Mouse (Mus musculus) MEL (cell line): ENCODE data around the gene Hdac4. TPM values are rescaled to one million over a fixed set of nuclear protein-coding genes. Genes with fewer than 3 reads are reported as not detected.

Experiments
- DNase-seq: peaks from one replicate; pipeline ENCODE4 v3.0.0; 2011; ENCODE audit warnings: low read depth, low spot score
- H3K27ac ChIP-seq: 2 replicates; pipeline ENCODE4 v1.5.1; 2012; ENCODE audit warnings: low read depth, mild to moderate bottlenecking, control low read depth, low read length, moderate library complexity; ENCODE audit not compliant: control insufficient read depth
- H3K27me3 ChIP-seq, 2 experiments: fragments of 150-350 bp in 1 of 2; sonication (generic) in 1 of 2; 2 replicates each; pipeline ENCODE4 v1.6.1; 2012; ENCODE audit warnings: low read length in 2 of 2, mild to moderate bottlenecking in 2 of 2, improper control_type of control experiment in 1 of 2, moderate library complexity in 1 of 2; ENCODE audit not compliant: insufficient read depth in 2 of 2, control insufficient read depth in 1 of 2
- H3K36me3 ChIP-seq, 2 experiments: 2 replicates each; pipeline ENCODE4 v1.6.1; 2012 to 2014; ENCODE audit warnings: low read length in 2 of 2, improper control_type of control experiment in 1 of 2, inconsistent platforms in 1 of 2, mild to moderate bottlenecking in 1 of 2; ENCODE audit not compliant: insufficient read depth in 2 of 2, control insufficient read depth in 1 of 2
- H3K4me1 ChIP-seq, 2 experiments: fragments of 150-350 bp in 1 of 2; sonication (generic) in 1 of 2; 2 replicates each; pipeline ENCODE4 v1.6.1; 2012; ENCODE audit warnings: low read length in 2 of 2, improper control_type of control experiment in 1 of 2, mild to moderate bottlenecking in 1 of 2; ENCODE audit not compliant: insufficient read depth in 2 of 2, control insufficient read depth in 1 of 2
- H3K4me3 ChIP-seq, 2 experiments: fragments of 150-350 bp in 1 of 2; sonication (generic) in 1 of 2; 2 replicates each; pipeline ENCODE4 v1.5.1; 2012; ENCODE audit warnings: low read depth in 2 of 2, low read length in 2 of 2, mild to moderate bottlenecking in 2 of 2, moderate library complexity in 2 of 2, control low read depth in 1 of 2, improper control_type of control experiment in 1 of 2; ENCODE audit not compliant: control insufficient read depth in 1 of 2, insufficient read depth in 1 of 2
- H3K79me2 ChIP-seq: 2 replicates; pipeline ENCODE4 v1.6.1; 2012; ENCODE audit warnings: mild to moderate bottlenecking, low read length, moderate library complexity; ENCODE audit not compliant: control insufficient read depth, poor library complexity, insufficient read depth
- H3K9ac ChIP-seq: 2 replicates; pipeline ENCODE4 v1.6.1; 2012; ENCODE audit warnings: low read depth, mild to moderate bottlenecking, control low read depth, low read length, moderate library complexity; ENCODE audit not compliant: control insufficient read depth, poor library complexity, severe bottlenecking
- H3K9me3 ChIP-seq: fragments of 150-350 bp; sonication (generic); replicated peaks from 2 replicates; pipeline ENCODE4 v1.6.1; 2012; ENCODE audit warnings: mild to moderate bottlenecking, low read length, improper control_type of control experiment, moderate library complexity; ENCODE audit not compliant: insufficient read depth
- BHLHE40 ChIP-seq: IDR thresholded peaks from 2 replicates; pipeline ENCODE4 v1.6.1; 2012; ENCODE audit warnings: low read depth, mild to moderate bottlenecking, inconsistent platforms, low read length, improper control_type of control experiment, borderline replicate concordance
- CHD1 ChIP-seq: IDR thresholded peaks from 2 replicates; pipeline ENCODE4 v1.6.1; 2012; ENCODE audit warnings: low read depth, mild to moderate bottlenecking, inconsistent platforms, low read length, improper control_type of control experiment
- E2F4 ChIP-seq: IDR thresholded peaks from 2 replicates; pipeline ENCODE4 v1.6.1; 2011; ENCODE audit warnings: low read depth, low read length, improper control_type of control experiment, borderline replicate concordance
- EP300 ChIP-seq, 2 experiments: IDR thresholded peaks; 2 replicates each; pipeline ENCODE4 v1.6.1; 2011; ENCODE audit warnings: improper control_type of control experiment in 2 of 2, low read length in 2 of 2, low read depth in 1 of 2, mild to moderate bottlenecking in 1 of 2
- HCFC1 ChIP-seq: IDR thresholded peaks from 2 replicates; pipeline ENCODE4 v1.6.1; 2012; ENCODE audit warnings: low read depth, mild to moderate bottlenecking, inconsistent platforms, low read length, improper control_type of control experiment, moderate library complexity
- KAT2A ChIP-seq: conservative IDR thresholded peaks from 2 replicates; pipeline ENCODE4 v1.6.1; 2012; ENCODE audit warnings: low read depth, low read length, improper control_type of control experiment, inconsistent platforms
- MAX ChIP-seq: IDR thresholded peaks from 2 replicates; pipeline ENCODE4 v1.6.1; 2011; ENCODE audit warnings: low read length, improper control_type of control experiment
- MAZ ChIP-seq: IDR thresholded peaks from 2 replicates; pipeline ENCODE4 v1.6.1; 2012; ENCODE audit warnings: low read depth, mild to moderate bottlenecking, inconsistent platforms, low read length, improper control_type of control experiment
- MYB ChIP-seq: IDR thresholded peaks from 2 replicates; pipeline ENCODE4 v1.6.1; 2011; ENCODE audit warnings: mild to moderate bottlenecking, low read depth, low read length, improper control_type of control experiment
- MYC ChIP-seq: IDR thresholded peaks from 2 replicates; pipeline ENCODE4 v1.6.1; 2011; ENCODE audit warnings: low read depth, mild to moderate bottlenecking, low read length, improper control_type of control experiment, moderate library complexity
- TAL1 ChIP-seq: IDR thresholded peaks from 2 replicates; pipeline ENCODE4 v1.6.1; 2012; ENCODE audit warnings: mild to moderate bottlenecking, inconsistent platforms, low read length, moderate library complexity, mixed read lengths
- UBTF ChIP-seq: IDR thresholded peaks from 2 replicates; pipeline ENCODE4 v1.6.1; 2012; ENCODE audit warnings: low read depth, mild to moderate bottlenecking, inconsistent platforms, low read length, improper control_type of control experiment, moderate library complexity, borderline replicate concordance; ENCODE audit not compliant: insufficient read depth
- USF2 ChIP-seq, 2 experiments: IDR thresholded peaks; 2 replicates each; pipeline ENCODE4 v1.6.1; 2011 to 2012; ENCODE audit warnings: improper control_type of control experiment in 2 of 2, low read length in 2 of 2, borderline replicate concordance in 1 of 2, inconsistent platforms in 1 of 2, low read depth in 1 of 2, mild to moderate bottlenecking in 1 of 2; ENCODE audit not compliant: insufficient read depth in 1 of 2
- ZC3H11A ChIP-seq: IDR thresholded peaks from 2 replicates; pipeline ENCODE4 v1.6.1; 2012; ENCODE audit warnings: low read depth, mild to moderate bottlenecking, inconsistent platforms, low read length, improper control_type of control experiment
- ZKSCAN1 ChIP-seq: IDR thresholded peaks from 2 replicates; pipeline ENCODE4 v1.6.1; 2012; ENCODE audit warnings: low read depth, mild to moderate bottlenecking, inconsistent platforms, low read length, improper control_type of control experiment, moderate library complexity
- ZNF384 ChIP-seq: IDR thresholded peaks from 2 replicates; pipeline ENCODE4 v1.6.1; 2012; ENCODE audit warnings: low read depth, mild to moderate bottlenecking, inconsistent platforms, low read length, improper control_type of control experiment
- polyA plus RNA-seq, 2 experiments: library from polyadenylated mRNA; stranded (reverse) in 1 of 2; unstranded in 1 of 2; fragments of >175 nt in 1 of 2; fragments of >200 nt in 1 of 2; gene quantifications; 2 replicates each; pipeline versions ENCODE4 v1.2.1 to v1.2.4; 2012; ENCODE audit warnings: low replicate concordance in 2 of 2, low read depth in 1 of 2; ENCODE audit not compliant: insufficient read length in 2 of 2, insufficient read depth in 1 of 2, missing spikeins in 1 of 2
- total RNA-seq: library from RNA; depleted of rRNA; stranded (reverse); fragments of 300-350 nt; gene quantifications from 2 replicates; pipeline ENCODE4 v1.2.3, GENCODE M21; 2012

Gene Hdac4
- total and polyA plus RNA-seq, 3 experiments = 11.0 to 19.5 (median 12.3) TPM

DNA sequence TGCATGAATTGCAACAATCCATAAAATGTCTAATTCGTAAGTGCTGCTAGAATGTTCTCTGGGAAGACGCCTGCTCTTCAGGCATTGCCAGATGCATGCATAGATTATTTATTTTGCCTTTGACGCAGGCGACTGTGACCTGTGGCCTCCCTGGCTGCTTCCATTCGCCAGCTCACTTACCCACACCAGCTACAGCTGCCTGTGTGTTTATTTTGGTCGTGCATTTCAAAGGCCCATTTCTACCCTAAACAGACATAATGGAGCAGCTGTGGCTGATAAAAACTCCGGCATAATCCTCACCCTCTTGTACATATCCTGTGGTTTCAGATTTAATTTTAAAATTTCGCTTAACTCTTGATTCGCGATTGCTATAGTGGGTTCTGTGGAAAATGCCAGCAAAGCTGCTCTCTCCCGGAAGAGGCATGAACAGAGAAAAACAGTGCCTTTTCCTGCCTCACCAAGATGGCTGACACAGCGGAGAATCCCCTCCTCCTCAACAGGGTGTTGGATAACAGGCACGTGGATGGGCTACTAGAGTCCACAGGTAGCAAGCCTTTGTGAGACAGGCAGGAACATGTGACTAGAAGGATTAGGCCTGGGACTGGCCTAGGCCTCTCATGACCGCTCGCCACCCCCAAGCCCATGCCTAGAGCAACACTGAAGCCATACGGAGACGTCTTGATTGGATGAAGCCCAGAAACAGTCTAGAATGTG is 7.3 kb upstream of the Hdac4 start:
- H3K27me3 ChIP-seq = no peaks in the 10 kb centered on the region; a peak in 1 of 4 replicates
- H3K27ac ChIP-seq = no peak overlapping the region
- TF ChIP-seq ZNF384 = no peak
- no peak for TF ChIP-seq MAZ
- no peak for TF ChIP-seq MAX
- no peak for TF ChIP-seq TAL1
- no peak for TF ChIP-seq USF2 (IDR thresholded peaks at IDR 0.05; ENCODE audit: borderline replicate concordance in 1 of 2, insufficient read depth in 1 of 2, low read depth in 1 of 2, low read length in 2 of 2)
- no peak for TF ChIP-seq UBTF
- TF ChIP-seq MYC = no peak
- TF ChIP-seq ZC3H11A = no peak
- TF ChIP-seq BHLHE40 = no peak
- TF ChIP-seq E2F4 = no peak
- no peak for TF ChIP-seq MYB
- no peak for TF ChIP-seq ZKSCAN1
- H3K36me3 ChIP-seq = no peaks in the 10 kb centered on the region
- H3K79me2 ChIP-seq = no peaks in the 10 kb centered on the region
- no peak overlapping the region for H3K4me3 ChIP-seq
- H3K9ac ChIP-seq = no peak overlapping the region
- DNase-seq = no peak
- no peaks in the 10 kb centered on the region for H3K9me3 ChIP-seq
- H3K4me1 ChIP-seq = no peaks in the 10 kb centered on the region

DNA sequence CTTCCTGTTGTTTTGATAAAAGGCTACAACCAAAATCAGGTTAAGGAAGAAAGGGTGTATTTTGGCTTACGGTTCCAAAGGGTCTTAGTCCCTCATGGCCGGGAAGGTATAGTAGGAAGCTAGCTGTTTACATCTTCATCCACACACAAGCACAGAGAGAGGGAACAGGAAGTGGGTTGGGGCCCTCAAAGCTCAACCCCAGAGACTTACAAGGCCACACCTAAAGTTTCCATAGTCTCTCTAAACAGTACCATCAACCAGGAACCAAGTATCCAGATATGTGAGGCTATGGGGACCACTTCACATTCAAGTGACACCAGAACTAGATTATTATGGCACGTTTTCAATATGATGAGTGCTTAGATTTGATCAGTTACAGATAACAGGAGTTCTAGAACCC is 5.0 kb downstream of the Hdac4 start:
- no peak overlapping the region for H3K9ac ChIP-seq
- no peaks in the 10 kb centered on the region for H3K79me2 ChIP-seq
- no peaks in the 10 kb centered on the region for H3K4me1 ChIP-seq
- peaks cover 2 to 5% of the 10 kb centered on the region in 2 experiments; a peak in 2 of 4 replicates for H3K27me3 ChIP-seq
- H3K4me3 ChIP-seq = no peak overlapping the region
- no peaks in the 10 kb centered on the region for H3K9me3 ChIP-seq
- H3K27ac ChIP-seq = no peak overlapping the region
- TF ChIP-seq CHD1 = no peak
- TF ChIP-seq HCFC1 = no peak
- no peak for TF ChIP-seq EP300 (IDR thresholded peaks at IDR 0.05; ENCODE audit: low read depth in 1 of 2, low read length in 2 of 2)
- TF ChIP-seq KAT2A = no peak
- no peak for TF ChIP-seq USF2 (IDR thresholded peaks at IDR 0.05; ENCODE audit: borderline replicate concordance in 1 of 2, insufficient read depth in 1 of 2, low read depth in 1 of 2, low read length in 2 of 2)
- no peaks in the 10 kb centered on the region for H3K36me3 ChIP-seq
- peak; percentile 29 for DNase-seq
